Mouse (Mus musculus): ENCODE measurements at regions not wholly inside any gene's neighbourhood (a gene's known extent, or its start where the extent isn't known, plus 50 kb on each side); places are given as distances from the start of the nearest gene placed in this dataset.

DNA sequence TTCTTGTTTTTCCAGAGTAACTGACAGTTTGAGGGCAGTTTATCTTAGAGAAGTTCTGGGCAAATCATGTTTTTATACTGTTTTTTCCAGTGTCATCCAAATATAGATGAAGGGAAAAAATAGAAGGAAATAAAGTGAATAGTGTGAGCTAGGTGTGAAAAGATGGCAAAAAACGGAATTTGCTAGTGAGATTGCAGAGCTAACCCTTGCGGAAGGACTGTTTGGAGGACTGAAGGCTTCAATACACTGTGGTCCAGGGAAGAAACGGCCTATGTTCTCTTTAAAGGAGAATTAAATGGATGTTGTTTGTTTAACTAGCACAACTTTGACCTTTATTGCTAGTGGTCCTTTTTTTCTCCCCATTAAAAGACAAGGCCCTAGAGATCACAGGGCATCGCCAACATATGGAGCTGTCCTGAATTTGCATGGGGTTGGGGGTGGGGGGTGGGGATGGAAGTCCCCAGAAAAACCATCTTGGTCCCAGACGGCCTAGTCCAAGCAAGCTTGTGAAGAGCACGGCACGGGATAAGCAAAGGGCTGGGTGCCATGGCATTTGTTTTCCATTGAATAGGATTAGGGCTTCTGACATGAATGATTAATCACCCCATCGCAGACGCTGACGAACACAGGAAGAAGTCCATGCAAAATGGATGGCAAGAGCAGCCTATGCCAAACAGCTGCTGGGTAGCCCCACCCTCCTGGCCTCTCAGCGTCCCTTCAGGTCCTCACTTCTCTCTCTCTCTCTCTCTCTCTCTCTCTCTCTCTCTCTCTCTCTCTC is 480.0 kb downstream of the Nuf2 start:
- TF ChIP-seq POLR2A (IDR thresholded peaks at IDR 0.05; ENCODE audit: extremely low read depth, insufficient read depth, low read length) (no peak), CTCF (IDR thresholded peaks at IDR 0.05; ENCODE audit: extremely low read depth, insufficient read depth, low read length) (no peak)
